Mouse (Mus musculus): ENCODE results near the gene Mphosph8. TPM values are rescaled to one million over a fixed set of nuclear protein-coding genes. Genes with fewer than 3 reads are reported as not detected.

Mphosph8 gene
- 10 to 100 TPM; 12.7 to 13.2 TPM for total RNA-seq (2023)

DNA sequence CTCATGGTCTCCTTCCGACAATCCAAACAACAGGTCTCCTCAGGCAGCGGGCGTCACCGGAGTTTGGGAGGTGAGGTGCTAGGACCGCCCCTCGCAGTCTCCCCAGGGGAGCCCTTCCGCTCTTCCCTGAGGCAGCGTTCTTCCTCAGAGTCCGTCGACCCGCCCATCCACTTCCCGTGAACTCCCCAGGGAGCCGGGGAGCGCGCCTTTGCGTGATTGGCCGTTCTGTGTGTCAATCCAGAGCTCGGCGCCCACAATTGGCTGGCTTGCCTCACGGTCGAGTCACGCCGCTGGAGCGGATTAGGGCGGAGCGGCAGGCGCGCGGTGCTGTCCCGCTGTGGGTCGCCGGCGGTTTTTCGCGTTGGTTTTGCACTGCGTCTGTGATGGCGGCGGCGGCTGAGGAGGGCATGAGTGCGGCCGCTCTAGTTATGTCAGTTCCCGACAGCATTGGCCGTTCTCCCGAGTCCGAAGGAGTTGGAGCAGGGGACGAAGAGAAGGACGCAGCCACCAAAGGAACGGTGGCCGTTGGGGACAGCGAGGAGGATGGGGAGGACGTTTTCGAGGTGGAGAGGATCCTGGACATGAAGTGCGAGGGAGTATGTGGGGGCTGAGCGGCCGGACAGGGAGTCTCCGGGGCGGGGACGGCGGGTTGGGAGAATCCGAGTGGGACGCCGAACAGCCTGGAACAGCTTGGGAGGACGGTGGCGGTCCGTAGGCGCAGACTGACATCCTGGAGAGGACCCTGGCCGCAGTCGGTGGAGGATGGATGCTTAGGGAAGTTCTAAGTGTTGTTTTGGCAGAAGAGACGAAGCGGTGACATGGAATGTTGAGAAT, at the start of gene Mphosph8:
Gene Mphosph8 (plus strand): TSS at position 280 of the 834 bp plus-strand sequence.

Other genes with a start within 250 kb of the Mphosph8 start
- gene Cenpj, start 92.8 kb upstream of the Mphosph8 start, total RNA-seq (2023) = 10 to 100 TPM; 16.6 to 17.6 TPM
- gene Parp4, start 92.6 kb upstream of the Mphosph8 start, total RNA-seq (2023) = 10 to 100 TPM; 52.4 to 52.8 TPM
- gene Pspc1, start 110.1 kb downstream of the Mphosph8 start, total RNA-seq (2023) = 10 to 100 TPM; 39.8 to 49.0 TPM
- gene Zmym5, start 143.5 kb downstream of the Mphosph8 start, total RNA-seq (2023) = 10 to 100 TPM; 22.6 to 26.7 TPM
- 10 to 100 TPM; 52.8 to 69.8 TPM for gene Zmym2, start 218.4 kb downstream of the Mphosph8 start, total RNA-seq (2023)

Measured in neutrophil, adult 83 days (primary cell).